Mouse (Mus musculus) brown adipose tissue, adult 24 weeks (tissue): ENCODE measurements around the gene Pinlyp. TPM values are rescaled to one million over a fixed set of nuclear protein-coding genes. Genes with fewer than 3 reads are reported as not detected.

Experiments
- H3K27ac ChIP-seq: fragments of 200-500 bp; replicated peaks from 2 replicates; pipeline ENCODE4 v1.5.1; 2012; ENCODE audit warnings: low read depth, mild to moderate bottlenecking, low read length
- H3K4me1 ChIP-seq: fragments of 200-500 bp; 2 replicates; pipeline ENCODE4 v1.6.1; 2012; ENCODE audit warnings: low read length, mixed read lengths; ENCODE audit not compliant: control insufficient read depth, insufficient read depth, insufficient read length
- H3K4me3 ChIP-seq: fragments of 200-500 bp; 2 replicates; pipeline ENCODE4 v1.5.1; 2012; ENCODE audit warnings: low read depth, mild to moderate bottlenecking, low read length, moderate library complexity; ENCODE audit not compliant: insufficient read depth
- polyA plus RNA-seq: library from polyadenylated mRNA; stranded (reverse); fragments of >200 nt; gene quantifications from 2 replicates; pipeline ENCODE4 v1.2.4, GENCODE M21; 2012; ENCODE audit not compliant: missing spikeins, insufficient read depth, insufficient read length

Pinlyp gene
- polyA plus RNA-seq, 1 experiment = not detected

- Histone ChIP-seq H3K4me1 (peaks cover 5% of the 10 kb centered on the region; the same call in 1 of the 2 replicates), H3K4me3 (no peak overlapping the region), H3K27ac (no peak overlapping the region)
Observed at GRCm38 (mm10) chr7:24500929-24501328, 45.0 kb downstream of the Pinlyp start.

GRCm38 (mm10) chr7:24499856-24500577 lies 45.9 kb downstream of the Pinlyp start:
- no peak overlapping the region; the same call in 1 of the 2 replicates for H3K4me3 ChIP-seq
- H3K27ac ChIP-seq = no peak overlapping the region
- H3K4me1 ChIP-seq = no peaks in the 10 kb centered on the region

Other genes with a start within 250 kb of the Pinlyp start
- 1.5 and 2.0 TPM in 2 replicates for gene Zfp61, start 244.9 kb downstream of the Pinlyp start, polyA plus RNA-seq
- gene Zfp94, start 229.5 kb downstream of the Pinlyp start, polyA plus RNA-seq = 3.8 and 4.5 TPM in 2 replicates
- gene Tescl, start 212.2 kb downstream of the Pinlyp start, polyA plus RNA-seq = not detected in 2 replicates
- not detected in 2 replicates for gene Lypd5, start 196.9 kb downstream of the Pinlyp start, polyA plus RNA-seq
- gene Kcnn4, start 175.9 kb downstream of the Pinlyp start, polyA plus RNA-seq = not detected in 2 replicates
- 6.1 and 8.2 TPM in 2 replicates for gene Smg9, start 146.5 kb downstream of the Pinlyp start, polyA plus RNA-seq
- gene Irgc1, start 93.8 kb downstream of the Pinlyp start, polyA plus RNA-seq = not detected in 2 replicates
- gene Plaur, start 83.6 kb downstream of the Pinlyp start, polyA plus RNA-seq = 3.0 TPM in 1 of 2 replicates, not detected in the other
- 3.1 and 3.5 TPM in 2 replicates for gene Cadm4, start 64.1 kb downstream of the Pinlyp start, polyA plus RNA-seq
- gene Zfp428, start 39.1 kb downstream of the Pinlyp start, polyA plus RNA-seq = 3.0 and 4.7 TPM in 2 replicates
- gene AC161166.1, start 33.7 kb downstream of the Pinlyp start, polyA plus RNA-seq = not detected in 2 replicates
- gene Irgq, start 15.4 kb downstream of the Pinlyp start, polyA plus RNA-seq = 9.1 and 9.2 TPM in 2 replicates
- 20.7 and 22.5 TPM in 2 replicates for gene Xrcc1, start 171 bp upstream of the Pinlyp start, polyA plus RNA-seq
- gene Ethe1, start 41.4 kb upstream of the Pinlyp start, polyA plus RNA-seq = 17.2 and 20.4 TPM in 2 replicates
- gene Zfp575, start 41.5 kb upstream of the Pinlyp start, polyA plus RNA-seq = not detected in 2 replicates
- gene Phldb3, start 64.6 kb upstream of the Pinlyp start, polyA plus RNA-seq = 0.75 TPM in 1 of 2 replicates, not detected in the other
- gene Lypd3, start 90.4 kb upstream of the Pinlyp start, polyA plus RNA-seq = not detected in 2 replicates
- gene Tex101, start 130.6 kb upstream of the Pinlyp start, polyA plus RNA-seq = not detected in 2 replicates
- not detected in 2 replicates for gene BC049730, start 163.1 kb upstream of the Pinlyp start, polyA plus RNA-seq
- gene Gm4763, start 180.8 kb upstream of the Pinlyp start, polyA plus RNA-seq = not detected in 2 replicates
- not detected in 2 replicates for gene Cd177, start 214.2 kb upstream of the Pinlyp start, polyA plus RNA-seq
- not detected in 2 replicates for gene Ceacam10, start 231.1 kb upstream of the Pinlyp start, polyA plus RNA-seq